Mouse (Mus musculus): ENCODE data around the gene Emg1. TPM values are rescaled to one million over a fixed set of nuclear protein-coding genes. Genes with fewer than 3 reads are reported as not detected.

Gene Emg1
- total RNA-seq (2015) (144 and 179 TPM in 2 replicates), total RNA-seq (2017) (170 and 206 TPM in 2 replicates)

DNA sequence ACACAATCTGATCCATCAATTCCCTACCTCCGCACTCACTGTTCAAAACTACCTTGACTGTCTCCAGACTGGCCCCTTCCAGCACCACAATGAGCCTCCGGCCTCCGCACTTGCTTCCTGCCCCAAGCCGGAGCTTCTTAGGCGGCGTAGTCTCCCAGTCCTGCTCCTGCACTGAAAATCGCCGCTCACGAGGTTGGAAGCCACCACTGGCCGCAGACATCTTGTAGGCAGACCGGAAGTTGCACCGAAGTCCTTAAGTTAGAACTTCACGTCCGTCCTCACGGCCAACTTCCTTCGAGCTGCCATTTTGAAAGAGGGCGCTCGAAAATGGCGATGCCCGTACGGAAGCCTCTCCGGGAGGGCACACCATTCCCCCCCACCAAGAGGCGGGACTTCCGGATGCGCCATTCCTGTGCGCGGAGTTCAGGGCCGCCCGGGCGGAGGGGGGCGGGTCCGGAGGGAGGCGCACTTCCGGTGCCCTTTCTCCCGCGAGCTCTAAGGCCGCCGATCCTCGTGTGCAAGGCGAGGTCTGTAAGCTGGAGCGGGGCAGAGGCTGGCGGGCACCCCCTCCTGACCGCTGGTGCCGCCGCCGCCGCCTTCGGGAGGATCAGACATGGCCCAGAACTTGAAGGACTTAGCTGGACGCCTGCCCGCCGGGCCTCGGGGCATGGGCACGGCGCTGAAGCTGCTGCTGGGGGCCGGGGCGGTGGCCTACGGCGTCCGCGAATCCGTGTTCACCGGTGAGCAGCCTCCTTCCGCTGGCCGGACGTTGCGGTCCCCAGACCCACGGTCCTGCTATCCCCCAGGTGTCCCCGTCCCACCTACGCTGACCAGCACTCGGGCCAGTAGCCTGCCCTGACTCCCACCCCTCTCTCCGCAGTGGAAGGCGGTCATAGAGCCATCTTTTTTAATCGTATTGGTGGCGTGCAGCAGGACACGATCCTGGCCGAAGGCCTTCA, at the start of gene Emg1, which contains the start of gene Phb2:
Emg1 (minus strand) TSS at position 355 of the 959 bp plus-strand sequence.
Phb2 (plus strand) TSS at position 513 of the 959 bp plus-strand sequence.
- peak; percentile 95 for ATAC-seq (ENCODE audit: poor library complexity, severe bottlenecking)

GRCm38 (mm10) chr6:124759259-124759658, 47.3 kb upstream of the Emg1 start:
- peak; percentile 83 for ATAC-seq (ENCODE audit: poor library complexity, severe bottlenecking)

DNA sequence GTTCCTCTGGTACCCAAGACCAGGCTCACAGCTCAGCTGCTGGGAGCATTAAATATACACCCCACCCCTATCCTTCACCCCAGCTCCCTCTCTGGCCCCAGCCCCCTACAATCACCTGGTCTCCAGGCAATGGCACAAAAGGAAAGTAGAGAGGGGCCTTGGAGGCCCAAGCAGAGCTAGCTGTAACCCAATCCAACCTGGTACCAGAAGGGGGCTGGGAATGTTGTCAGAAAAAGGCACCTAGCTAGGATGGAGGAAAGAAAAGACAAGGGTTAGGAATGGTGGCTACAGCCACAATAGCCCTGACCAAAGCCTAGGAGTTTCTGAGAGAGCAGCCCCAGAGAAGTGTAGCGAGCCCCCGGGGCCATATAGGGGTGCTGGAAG, 46.9 kb upstream of the Emg1 start:
- ATAC-seq (ENCODE audit: poor library complexity, severe bottlenecking) = no peak

DNA sequence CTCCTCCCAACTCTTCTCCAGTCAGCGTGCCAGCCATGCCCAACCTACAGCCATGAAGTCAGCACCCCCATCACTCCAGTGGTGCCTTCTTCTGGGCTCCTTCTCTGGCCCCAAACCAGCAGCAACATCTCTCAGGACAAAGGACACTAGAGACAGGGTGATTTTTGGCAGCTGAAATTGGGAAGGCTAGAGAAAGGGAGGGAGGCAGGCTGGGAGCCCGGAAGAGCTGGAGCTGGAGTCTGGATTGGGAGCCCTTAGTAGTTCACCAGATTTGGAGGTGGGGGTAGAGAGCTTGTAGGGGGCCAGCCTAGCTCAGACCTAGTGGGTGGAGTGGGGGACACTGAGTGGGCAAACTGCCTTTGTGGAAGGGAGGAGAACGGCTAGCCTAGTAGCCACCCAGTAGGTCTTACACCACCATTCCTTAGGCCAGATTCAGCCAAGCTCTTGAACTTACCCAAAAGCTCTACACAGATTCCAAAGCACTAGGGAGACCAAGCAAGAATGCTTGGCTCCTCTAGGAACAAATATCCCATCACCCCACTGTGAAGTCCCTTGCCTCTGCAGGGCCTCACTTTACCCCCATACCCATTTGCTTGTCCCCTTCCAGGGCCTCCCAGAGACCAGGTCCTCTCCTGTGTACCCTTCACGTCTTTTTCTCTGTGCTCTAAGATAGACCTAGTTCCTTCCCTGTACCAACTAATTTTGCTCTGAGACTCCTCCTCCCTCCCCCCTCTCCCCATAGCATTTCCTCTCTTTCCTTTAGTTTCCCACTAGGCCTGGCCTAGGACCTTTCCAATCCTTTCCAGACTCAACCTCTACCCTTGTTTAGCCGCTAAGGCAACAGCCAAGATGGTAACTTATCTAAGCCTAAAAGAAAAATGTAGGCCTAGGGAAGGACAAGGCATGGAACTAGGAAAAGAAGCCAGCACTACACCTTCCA, 46.2 kb upstream of the Emg1 start:
- no peak for ATAC-seq (ENCODE audit: poor library complexity, severe bottlenecking)

DNA sequence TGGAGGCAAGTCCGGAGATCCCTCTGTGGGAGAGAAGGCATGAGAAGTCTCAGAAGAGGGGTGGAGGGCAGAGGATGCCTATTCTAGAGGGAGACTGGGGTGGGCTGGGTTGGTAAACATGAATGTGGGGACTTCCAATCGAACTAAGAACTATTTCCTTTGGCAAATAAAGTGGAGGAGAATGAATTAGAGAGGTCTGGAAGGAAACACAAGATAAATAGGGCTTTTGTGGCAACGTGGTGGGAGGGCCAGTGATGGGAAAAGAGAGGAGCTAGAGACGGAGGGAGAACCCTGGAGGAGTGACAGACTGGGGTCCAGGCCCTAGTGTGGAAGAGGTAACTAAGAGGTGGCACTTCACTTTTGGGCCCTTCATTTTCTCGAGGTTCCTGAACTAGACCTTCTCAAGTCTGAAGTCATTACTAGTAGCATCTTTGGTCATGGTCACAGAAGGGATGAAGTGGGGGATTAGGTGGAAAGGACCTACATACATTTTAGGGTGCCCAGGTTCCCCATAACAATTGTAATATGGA, 45.4 kb upstream of the Emg1 start:
- no peak for ATAC-seq (ENCODE audit: poor library complexity, severe bottlenecking)

GRCm38 (mm10) chr6:124756652-124757350, 44.8 kb upstream of the Emg1 start:
- peak; percentile 67 for ATAC-seq (ENCODE audit: poor library complexity, severe bottlenecking)

DNA sequence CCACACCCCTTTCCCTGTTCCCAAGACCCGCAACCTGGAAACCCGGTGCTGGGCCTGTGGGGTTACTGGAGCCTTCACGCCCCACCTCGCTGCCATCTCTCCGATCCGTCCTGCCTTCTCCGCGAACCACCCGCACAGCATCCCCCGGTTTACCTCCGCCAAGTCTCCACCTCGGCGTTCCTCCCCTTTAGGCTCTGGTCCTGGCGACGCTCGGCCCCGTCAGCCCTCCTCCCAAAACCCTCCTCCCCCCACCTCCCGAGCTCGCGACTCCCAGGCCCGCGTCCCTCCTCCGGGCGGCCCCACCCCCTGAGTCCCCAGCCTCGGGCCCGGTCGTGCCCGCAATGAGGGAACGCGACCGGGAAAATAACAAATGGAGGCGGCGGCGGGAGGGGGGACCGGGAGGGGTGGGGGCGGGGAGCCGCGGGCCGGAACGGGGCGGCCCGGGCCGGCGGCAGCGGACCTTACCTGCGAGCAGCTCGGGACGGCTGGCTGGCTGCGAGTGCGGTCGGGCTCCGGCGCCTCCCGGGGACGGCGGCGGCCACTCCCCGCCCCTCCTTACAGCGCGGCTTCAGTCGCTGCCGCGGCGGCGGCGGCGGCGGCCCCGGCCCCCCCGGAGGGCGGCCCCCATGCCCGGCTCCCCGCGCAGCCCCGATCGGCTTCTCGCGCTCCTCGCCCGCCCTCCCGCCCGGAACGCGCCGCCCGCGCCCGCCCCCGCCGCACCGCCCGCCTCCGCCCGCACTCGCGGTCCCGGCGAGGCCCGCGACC, 44.0 kb upstream of the Emg1 start, which contains the start of the genes Gm45234 and Atn1:
Gm45234 (minus strand) TSS at position 191 of the 765 bp plus-strand sequence.
Atn1 (minus strand) TSS at position 694 of the 765 bp plus-strand sequence.
- ATAC-seq (ENCODE audit: poor library complexity, severe bottlenecking) = peak; percentile 49

DNA sequence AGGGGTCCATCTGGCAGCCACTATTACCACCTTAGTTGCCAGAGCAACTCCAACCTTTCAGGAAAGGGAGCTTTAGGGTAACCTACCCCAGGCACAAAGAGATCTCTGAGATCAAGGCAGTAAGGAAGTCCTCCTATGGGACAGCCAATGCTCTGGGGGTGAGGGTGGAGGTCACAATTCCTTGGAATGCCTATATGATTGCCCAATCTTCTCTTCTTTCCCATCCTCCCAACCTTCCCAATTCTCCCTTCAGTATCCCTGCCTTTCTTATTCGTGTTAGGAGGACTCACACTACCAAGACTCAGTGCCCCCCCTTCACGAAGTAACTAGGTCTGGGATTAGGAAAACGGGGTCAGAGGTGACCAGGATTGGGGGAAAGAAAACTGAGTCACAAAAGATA, 43.3 kb upstream of the Emg1 start:
- no peak for ATAC-seq (ENCODE audit: poor library complexity, severe bottlenecking)

DNA sequence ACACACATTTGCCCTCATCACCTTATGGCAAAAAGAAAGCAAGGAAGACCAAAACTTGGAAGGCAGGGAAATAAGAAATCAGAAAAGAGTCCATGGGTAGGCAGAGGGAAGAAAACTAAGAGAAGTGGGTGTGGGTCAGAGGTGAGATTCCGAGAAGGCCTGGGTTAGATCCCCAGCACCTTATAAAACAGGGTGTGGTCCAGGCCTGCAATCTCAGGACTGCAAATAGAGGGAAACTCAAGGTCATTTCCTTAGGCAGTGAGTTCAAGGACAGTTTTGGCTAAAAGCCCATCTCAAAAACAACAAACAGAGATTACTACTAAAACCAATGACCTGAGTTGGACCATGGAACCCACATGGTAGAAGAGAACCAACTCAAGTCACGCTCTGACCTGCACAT, 41.9 kb upstream of the Emg1 start:
- no peak for ATAC-seq (ENCODE audit: poor library complexity, severe bottlenecking)

DNA sequence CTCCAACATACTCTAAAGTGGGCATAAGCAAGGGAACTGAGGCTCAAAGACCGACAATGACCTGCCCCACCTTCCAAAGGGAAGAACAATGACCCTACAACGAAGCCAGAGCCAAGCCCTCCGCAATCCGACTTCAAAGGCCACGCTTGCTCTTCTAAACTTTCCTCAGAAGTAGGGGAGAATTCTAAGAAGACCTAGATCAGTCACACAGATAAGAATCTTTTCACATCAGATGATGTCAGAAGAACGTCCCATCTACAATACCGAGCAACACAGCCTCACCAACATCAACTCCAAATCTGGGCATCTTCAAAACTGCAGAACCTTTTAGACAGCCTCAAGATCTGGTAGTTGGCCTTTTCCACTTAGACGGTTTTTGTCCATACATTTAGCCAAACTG, 38.4 kb upstream of the Emg1 start:
- no peak for ATAC-seq (ENCODE audit: poor library complexity, severe bottlenecking)

GRCm38 (mm10) chr6:124746654-124747632, 35.0 kb upstream of the Emg1 start:
- ATAC-seq (ENCODE audit: poor library complexity, severe bottlenecking) = no peak

- no peak for ATAC-seq (ENCODE audit: poor library complexity, severe bottlenecking)
Observed at GRCm38 (mm10) chr6:124746296-124746605, 34.3 kb upstream of the Emg1 start.

DNA sequence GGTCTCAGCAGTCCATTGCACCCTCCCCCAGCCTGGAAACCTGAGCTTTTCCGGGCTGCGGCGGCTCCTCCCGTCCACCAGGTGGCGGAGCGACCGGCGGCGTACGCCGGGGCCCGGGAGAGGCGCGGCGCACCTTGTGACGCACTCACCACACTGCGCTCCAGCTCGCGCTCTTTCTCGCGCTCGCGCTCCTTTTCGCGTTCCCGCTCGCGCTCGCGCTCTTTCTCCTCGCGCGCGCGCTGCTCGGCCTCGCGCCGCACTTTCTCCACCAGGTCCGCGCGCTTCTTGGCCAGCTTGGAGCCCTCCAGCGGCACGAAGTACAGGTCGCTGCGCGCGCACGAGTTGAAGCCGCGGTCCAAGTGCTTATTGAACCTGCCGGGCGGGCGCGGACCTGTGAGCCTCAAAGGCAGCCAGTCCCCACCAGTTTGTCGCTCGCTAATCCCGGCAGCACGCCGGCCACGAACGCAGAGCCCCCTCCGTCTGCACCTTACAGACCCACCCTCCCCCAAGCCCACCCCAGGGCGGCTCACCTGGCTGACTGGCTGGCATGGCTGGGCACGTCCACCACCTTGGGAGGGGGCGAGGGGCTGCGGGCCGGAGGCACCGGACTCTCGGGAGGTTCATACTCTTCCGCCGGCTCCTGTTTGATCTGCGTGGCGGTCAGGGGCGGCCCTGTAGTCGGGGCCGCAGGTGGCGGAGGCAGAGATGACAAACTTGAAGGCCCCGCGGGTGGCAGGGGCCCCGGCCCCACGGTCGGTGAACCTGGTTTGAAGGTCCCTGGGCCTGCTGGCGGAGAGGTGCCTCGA, 33.7 kb upstream of the Emg1 start:
- ATAC-seq (ENCODE audit: poor library complexity, severe bottlenecking) = peak; percentile 70

DNA sequence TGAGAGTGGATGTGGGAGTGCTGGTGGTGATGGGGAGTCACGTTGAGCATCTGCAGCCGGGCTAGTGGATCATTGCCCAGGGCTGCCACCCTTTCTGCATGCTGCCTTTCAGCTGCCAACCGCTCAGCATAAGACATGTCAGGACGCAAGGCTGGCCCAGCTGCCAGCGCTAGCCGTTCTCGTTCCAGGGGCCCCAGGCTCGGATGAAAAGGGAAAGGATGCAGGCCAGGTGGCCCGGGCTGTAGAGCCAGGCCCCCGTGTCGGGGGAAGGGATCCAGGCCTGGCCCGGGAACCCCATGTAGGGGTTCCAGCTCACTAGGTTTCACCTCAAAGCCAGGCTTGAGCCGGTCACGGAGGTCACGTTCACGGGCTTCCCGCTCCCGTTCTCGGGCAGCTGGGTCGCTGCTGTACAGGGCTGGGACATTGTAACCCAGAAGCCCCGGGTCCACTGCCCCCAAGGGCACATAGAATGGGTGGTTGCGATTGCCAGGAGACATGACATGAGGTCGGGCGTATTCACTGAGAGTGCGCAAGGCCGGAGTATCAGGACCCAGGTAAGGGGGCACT, 32.9 kb upstream of the Emg1 start:
- no peak for ATAC-seq (ENCODE audit: poor library complexity, severe bottlenecking)

DNA sequence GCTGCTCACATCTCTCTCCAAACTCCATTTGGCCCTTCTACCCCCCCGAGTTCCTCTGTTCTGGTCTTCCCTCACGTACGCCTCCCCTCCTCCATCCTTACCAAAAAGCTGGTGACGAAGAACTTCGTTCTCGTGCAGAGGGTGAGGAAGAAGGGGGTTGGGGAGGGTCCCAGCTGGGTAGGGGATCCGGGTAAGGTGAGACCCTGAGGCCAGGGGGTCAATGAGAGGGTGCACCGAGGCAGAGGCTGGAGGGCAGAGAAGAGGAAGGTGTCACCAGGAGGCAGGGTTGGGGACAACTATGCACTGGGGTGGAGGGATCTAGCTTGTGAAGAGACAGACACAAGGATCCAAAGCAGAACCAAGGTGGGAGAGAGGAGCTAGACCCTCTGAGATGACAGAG, 31.7 kb upstream of the Emg1 start:
- ATAC-seq (ENCODE audit: poor library complexity, severe bottlenecking) = no peak

DNA sequence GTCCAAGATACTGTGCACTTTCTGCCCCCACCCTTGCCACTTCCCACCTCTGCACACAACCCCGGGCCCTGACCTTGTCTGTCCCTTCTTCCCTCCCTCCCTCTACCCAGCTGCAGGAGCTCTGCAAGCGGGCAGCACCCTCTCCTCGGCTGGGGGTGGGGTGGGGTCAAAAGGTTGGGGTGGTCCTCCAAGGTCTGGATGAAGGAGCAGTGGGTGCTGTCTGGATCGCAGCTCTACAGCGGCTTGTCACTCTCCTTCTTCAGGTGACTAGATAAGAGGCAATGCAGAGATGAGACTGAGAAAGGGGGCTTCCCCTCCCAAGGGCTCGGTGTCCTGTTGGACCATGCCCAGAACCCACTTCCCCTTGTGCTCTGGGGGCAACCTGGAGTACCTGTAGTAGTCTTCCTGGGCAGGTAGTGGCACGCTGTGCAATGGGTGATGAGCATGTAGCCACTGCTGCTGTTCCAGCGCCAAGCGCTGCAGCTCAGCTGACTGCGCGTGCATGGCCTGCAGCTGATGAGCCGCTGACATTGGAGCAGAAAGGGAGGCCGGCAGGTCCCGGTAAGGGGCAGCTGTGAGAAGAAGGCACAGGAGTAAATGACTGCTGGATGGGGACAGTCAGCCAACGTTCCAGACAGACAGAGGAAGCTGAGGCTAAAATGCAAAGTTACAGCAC, 31.0 kb upstream of the Emg1 start:
- ATAC-seq (ENCODE audit: poor library complexity, severe bottlenecking) = no peak

- ATAC-seq (ENCODE audit: poor library complexity, severe bottlenecking) = no peak
Observed at GRCm38 (mm10) chr6:124741842-124742241, 29.9 kb upstream of the Emg1 start.
